Mouse (Mus musculus) adrenal gland, postnatal 25 days (tissue): ENCODE results near the gene Cd27. TPM values are rescaled to one million over a fixed set of nuclear protein-coding genes. Genes with fewer than 3 reads are reported as not detected.
"Not testable (repeated sequence)": the region's sequence is repeated elsewhere in the genome, so short reads cannot be mapped to it uniquely, and the experiment has no call there.

Experiments
- DNase-seq: peaks from one replicate; pipeline ENCODE4 v3.0.0; 2021; ENCODE audit warnings: mixed read lengths
- long read RNA-seq: library from polyadenylated mRNA; stranded (forward); transcript quantifications from one replicate; pipeline ENCODE4 v2.0.0, GENCODE M21; 2021
- total RNA-seq: library from RNA; stranded (reverse); gene quantifications from 2 replicates; pipeline ENCODE4 v1.2.3, GENCODE M21; 2021

Cd27 gene
- total RNA-seq, result 0.79 TPM in 1 of 2 replicates, not detected in the other
- long read RNA-seq, partial matches to known transcripts, result 1 of 7 reads
- long read RNA-seq, other reads (novel, unspliced or antisense), result 6 of 7 reads

- no peak for DNase-seq
Measured at GRCm38 (mm10) chr6:125236782-125237181, at the start of gene Cd27. Gene Cd27 (minus strand): TSS chr6:125237010.

- no peak for DNase-seq
Measured at GRCm38 (mm10) chr6:125285890-125286289, 49.1 kb upstream of the Cd27 start, which contains the start of gene Tuba3a. Gene Tuba3a (minus strand): TSS chr6:125286042.

- no peak for DNase-seq
Measured at GRCm38 (mm10) chr6:125284751-125285150, 47.9 kb upstream of the Cd27 start.

DNA sequence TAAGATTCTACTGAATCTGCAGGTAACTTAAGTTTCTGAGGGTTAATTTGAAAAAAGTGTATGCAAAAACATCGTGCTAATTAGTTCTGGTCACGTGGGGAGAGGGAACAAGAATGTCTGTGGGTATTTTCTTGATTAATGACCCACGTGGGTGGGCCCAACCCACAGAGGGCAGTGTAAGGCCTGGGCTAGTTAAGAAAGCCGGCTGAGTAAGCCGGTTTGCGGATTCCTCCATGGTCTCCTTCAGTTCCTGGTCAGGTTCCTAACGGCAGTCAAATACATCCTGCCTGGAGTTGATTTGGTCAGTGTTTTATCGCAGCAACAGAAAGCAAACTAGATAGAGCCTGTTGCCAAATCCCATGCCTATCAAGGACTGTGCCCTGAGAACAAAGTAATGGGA, 47.4 kb upstream of the Cd27 start:
- DNase-seq, result no peak

GRCm38 (mm10) chr6:125282721-125283120, 45.9 kb upstream of the Cd27 start:
- DNase-seq, result not testable (repeated sequence)

DNA sequence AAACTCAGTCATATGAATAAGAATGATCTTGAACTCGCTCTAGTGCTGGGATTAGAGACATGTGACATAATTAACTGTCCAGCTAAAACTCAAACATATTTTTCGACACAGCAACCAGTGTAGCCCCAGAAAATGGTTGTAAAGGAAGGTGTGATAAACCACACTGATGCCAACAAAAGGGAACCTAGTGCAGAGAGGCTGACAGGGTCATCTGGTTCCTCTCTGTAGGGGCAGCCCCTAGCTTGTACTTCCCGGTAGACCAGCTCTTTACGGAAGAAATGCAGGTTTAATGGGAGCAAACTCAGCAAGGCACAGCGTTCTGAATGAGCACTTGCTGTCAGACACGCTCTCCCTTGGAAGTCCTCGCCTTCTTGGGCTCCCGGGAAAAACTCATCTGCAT, 42.9 kb upstream of the Cd27 start:
- DNase-seq, result no peak

DNA sequence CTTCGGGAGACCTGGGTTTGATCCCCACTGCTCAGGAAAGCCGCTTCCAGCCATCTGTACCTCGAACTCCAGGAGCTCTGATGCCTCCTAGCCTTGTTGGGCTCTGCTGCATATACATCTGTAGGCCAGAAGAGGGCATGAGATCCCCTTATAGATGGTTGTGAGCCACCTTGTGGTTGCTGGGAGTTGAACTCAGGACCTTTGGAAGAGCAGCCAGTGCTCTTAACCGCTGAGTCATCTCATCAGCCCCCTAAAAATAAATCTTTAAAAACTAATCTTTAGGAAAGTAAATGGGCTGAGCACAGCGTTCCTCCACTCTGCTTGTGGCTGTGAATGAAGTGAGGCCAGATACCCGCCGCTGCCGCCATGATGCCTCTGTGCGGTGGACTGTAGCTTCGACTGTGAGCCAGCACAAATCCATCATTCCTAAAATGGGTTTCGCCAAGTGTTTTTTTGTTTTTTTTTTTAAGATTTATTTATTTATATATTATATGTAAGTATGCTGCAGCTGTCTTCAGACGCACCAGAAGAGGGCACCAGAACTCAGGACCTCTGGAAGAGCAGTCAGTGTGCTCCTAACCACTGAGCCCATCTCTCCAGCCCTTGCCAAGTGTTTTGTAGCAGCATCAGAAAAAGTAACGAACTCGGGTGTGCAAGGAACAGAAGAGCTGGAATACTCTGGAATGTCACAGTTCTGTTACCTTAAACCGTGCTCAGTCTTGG, 38.2 kb upstream of the Cd27 start:
- peak; percentile 46 for DNase-seq

GRCm38 (mm10) chr6:125272228-125272785, 35.5 kb upstream of the Cd27 start:
- DNase-seq, result no peak

DNA sequence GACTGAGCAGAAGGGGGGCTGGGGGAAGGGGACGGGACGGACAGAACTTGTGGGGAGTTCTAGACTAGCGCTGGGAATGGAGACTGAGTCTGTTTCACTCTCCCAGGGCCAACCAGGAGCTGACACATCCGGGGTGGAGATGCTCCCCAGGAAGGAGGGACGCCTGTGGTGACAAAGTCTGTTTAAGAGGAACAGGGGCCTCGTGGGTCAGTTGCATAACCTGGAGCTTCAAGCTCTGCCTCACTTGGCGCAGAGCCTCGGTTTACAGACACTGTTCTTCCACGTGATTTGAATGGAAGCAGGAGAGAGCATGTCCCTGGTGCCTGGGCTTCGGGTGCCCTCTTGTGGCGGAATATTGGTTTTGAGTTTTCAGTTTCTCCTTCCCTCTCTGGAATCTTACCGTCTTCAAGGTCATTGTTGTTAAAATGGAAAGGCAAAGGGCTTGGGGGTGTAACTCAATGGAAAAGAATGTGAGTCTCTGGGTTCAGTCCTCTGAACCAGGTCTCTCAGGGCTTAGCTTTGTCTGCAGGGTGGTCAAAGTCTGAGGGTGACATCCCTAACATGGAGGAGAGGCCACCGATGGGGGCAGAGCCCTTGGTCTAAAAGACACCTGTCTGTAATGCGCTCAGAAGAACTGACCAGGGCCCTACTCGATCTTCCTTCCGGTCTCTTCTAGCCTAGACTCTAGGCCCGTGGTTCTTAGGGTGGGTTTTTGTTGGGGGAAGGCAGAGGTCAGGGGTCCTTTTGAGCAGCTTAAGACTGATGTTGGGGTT, 34.8 kb upstream of the Cd27 start:
- peak; percentile 91 for DNase-seq

DNA sequence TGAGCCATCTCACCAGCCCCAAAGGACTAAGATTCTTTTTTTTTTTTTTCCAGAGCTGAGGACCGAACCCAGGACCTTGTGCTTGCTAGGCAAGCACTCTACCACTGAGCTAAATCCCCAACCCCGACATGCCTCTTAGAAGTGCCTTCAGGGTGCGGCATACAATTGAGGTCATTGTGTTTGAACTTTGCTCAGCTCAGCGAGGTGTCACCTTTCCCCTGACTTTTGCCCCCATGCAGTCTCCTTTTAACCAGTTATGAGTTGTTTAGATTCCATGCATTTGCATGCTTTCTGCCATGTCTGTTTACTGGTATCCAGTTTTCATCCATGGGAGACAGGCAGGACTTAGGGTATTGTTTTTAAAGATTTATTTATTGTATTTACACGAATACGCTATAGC, 32.0 kb upstream of the Cd27 start:
- no peak for DNase-seq

DNA sequence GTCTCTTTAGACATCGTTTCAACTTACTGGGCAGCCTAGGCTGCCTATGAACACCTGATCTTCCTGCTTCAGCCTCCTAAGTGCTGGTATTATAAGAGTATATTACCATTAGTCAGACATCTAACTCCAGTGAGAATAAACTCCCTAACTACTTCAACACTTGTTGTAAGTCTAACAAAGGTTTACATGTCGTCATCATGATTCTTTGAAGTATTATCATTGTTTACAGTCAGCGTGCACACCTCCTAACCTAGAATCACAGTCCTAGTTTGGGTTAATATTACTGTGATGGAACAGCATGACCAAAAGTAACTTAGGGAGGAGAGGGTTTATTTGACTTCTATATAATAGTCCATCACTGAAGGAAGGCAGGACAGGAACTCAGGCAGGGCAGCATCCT, 30.7 kb upstream of the Cd27 start:
- no peak for DNase-seq

GRCm38 (mm10) chr6:125266600-125266999, 29.8 kb upstream of the Cd27 start:
- not testable (repeated sequence) for DNase-seq

DNA sequence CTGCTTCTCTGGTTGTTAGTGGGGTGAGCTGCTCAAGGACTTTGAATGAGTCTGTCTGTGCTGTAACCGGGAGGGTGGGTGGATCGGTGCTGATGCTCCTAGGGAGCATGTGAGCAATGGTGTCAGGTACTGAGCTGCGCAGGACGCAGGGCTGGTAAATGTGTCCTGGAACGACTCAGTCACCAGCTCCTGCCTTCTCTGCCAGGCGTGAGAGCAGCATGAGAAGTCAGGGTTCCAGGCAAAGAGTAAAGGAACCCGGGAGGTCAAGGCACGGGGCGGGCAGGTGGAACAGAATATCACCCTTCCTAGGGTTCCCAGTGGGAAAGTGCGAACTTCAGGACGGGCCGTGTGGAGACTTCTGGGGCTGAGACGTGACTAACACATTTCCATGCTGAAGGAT, 29.3 kb upstream of the Cd27 start:
- DNase-seq, result no peak

GRCm38 (mm10) chr6:125265239-125265638, 28.4 kb upstream of the Cd27 start:
- no peak for DNase-seq

DNA sequence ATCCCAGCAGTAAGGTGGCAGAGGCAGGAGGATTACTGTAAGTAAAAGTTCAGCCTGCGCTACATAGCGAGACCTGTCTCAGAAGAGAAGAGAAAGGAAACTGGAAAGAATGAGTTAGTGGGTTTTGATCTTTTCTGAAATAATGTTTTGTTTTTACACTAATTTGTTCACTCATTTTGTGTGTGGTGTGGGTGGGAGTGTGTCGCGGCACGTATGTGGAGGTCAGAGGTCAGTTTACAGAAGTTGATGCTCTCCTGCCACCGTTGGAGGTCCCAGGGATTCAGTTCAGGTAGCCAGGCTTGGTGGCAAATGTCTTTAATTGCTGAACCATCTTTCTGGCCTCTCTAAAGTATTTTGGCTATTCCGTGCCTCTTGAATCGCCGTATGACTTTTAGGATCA, 27.4 kb upstream of the Cd27 start:
- DNase-seq, result no peak

DNA sequence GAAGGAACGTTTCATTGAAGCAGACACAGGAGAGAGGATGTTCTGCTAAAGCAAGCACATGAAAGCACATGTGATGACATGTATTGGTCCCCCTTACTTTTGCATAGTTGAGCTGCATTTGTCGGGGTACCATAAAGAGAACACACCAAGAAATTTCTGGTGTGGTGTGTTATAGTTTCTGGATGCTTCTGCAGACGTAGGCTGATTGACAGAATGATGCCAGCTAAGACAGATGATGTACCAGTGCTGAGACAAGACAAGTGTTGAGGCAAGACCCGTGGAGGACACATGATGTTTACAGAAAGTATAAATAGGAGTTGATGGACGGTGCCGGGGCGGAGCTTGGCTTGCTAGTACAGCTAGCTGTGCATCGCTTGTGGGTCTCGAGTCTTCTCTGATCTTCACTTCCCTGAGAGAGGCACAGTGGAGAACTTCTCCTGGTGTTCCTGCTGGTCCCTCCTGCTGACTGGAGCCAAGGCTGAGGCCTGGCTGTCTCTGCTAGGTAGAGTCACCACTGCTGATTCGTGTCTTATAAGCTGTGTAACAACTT, 23.3 kb upstream of the Cd27 start:
- no peak for DNase-seq

- DNase-seq, result peak; percentile 59
Measured at GRCm38 (mm10) chr6:125256222-125256966, 19.6 kb upstream of the Cd27 start.

- DNase-seq, result no peak
Measured at GRCm38 (mm10) chr6:125255516-125256044, 18.8 kb upstream of the Cd27 start.

- no peak for DNase-seq
Measured at GRCm38 (mm10) chr6:125253863-125254715, 17.3 kb upstream of the Cd27 start.

DNA sequence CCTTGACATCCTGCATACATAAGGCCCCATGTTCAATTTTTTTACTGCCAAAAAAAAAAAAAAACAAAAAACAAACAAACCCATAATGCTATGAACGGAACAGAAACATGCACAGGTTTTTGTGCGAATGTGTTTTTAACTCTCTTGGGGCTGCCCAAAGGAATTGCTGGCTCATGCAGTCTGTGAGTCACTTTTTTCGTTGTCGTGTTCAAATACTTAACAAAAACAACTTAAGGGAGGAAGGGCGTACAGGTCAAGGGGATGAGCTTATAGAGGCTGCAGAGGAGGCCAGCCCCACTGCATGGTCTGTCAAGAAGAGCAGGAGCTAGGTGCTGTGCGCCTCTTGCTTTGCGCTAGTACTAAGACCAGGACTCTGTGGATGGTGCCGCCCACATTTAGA, 15.9 kb upstream of the Cd27 start:
- DNase-seq, result no peak

- no peak for DNase-seq
Measured at GRCm38 (mm10) chr6:125252285-125252684, 15.5 kb upstream of the Cd27 start.
